ENCODE assay signal across 8 mouse cellular contexts in genomic region chr13:56678826-56679504, GRCm38 (mm10). TPM values are rescaled to one million over a fixed set of nuclear protein-coding genes. Genes with fewer than 3 reads are reported as not detected.
DNase-seq lines count a peak whose midpoint lies in the region; ATAC-seq and TF ChIP-seq lines count a peak whose summit lies in the region.

No protein-coding gene starts in this region.

- no peak overlapping the region for H3K4me3 ChIP-seq in hindbrain, postnatal 0 days (ENCODE audit: low read length)

- WGBS in hindbrain, postnatal 0 days = 57% methylated on average over 10 of the region's 10 CpGs

- no peak overlapping the region for H3K9ac ChIP-seq in hindbrain, postnatal 0 days (replicated peaks; ENCODE audit: low read length)

- peaks cover 18% of the 10 kb centered on the region for H3K4me1 ChIP-seq in hindbrain, postnatal 0 days (ENCODE audit: insufficient read depth, low read length)

- ATAC-seq in hindbrain, postnatal 0 days = 0 out of 2 replicates have a peak, but pooled peaks have one; percentile 4
- ATAC-seq in CD4-positive, CD25-positive, alpha-beta regulatory T cell, adult 4 months = no peak
- ATAC-seq in megakaryocyte-erythroid progenitor cell, adult 5-6 weeks (replicated peaks; ENCODE audit: low FRiP score, low TSS enrichment, poor library complexity, severe bottlenecking) = no peak

- peak overlapping the region; percentile 32; the same call in 1 of the 2 replicates for H3K27ac ChIP-seq in hindbrain, postnatal 0 days

- H3K36me3 ChIP-seq in hindbrain, postnatal 0 days (ENCODE audit: insufficient read depth, low read length) = no peaks in the 10 kb centered on the region

- H3K9me3 ChIP-seq in hindbrain, postnatal 0 days (ENCODE audit: low read length) = no peaks in the 10 kb centered on the region

- DNase-seq in embryo, embryonic 10 days (ENCODE audit: low spot score) = peak; percentile 43
- no peak for DNase-seq in embryo, embryonic 10.5 days (ENCODE audit: low spot score)
- DNase-seq in kidney, postnatal 10 days = peak; percentile 46
- DNase-seq in kidney, adult 11 months = no peak
- DNase-seq in MN1 (ENCODE audit: low spot score) = peak; percentile 92
- no peak for DNase-seq in hindbrain, postnatal 0 days (ENCODE audit: low spot score)

- H3K27me3 ChIP-seq in hindbrain, postnatal 0 days (ENCODE audit: insufficient read depth, low read length) = no peaks in the 10 kb centered on the region; the same call in 1 of the 2 replicates

- TF ChIP-seq CTCF in hindbrain, postnatal 0 days (IDR thresholded peaks at IDR 0.05; ENCODE audit: low read depth) = no peak

- no peak overlapping the region for H3K4me2 ChIP-seq in hindbrain, postnatal 0 days (ENCODE audit: low read depth, low read length)

RNA-seq across cellular contexts. Expression of gene Smad5, which starts 23.8 kb away (rescaled TPM):
- total RNA-seq in hindbrain, postnatal 0 days (2014; rRNA removed) = 39.5 and 40.5 TPM in 2 replicates
- 14.2 and 17.7 TPM in 2 replicates for polyA plus RNA-seq in hindbrain, postnatal 0 days (2015; fragmentation: Nextera tagmentation; extraction: Ambion mirVana)
- polyA plus RNA-seq in CD4-positive, CD25-positive, alpha-beta regulatory T cell, adult 4 months (2017; shearing (Covaris generic)) = 10 to 100 TPM; 10.3 to 10.7 TPM
- 27.7 and 28.8 TPM in 2 replicates for total RNA-seq in megakaryocyte-erythroid progenitor cell, adult 5-6 weeks (2014; fragmentation: Nextera tagmentation)
- 22.7 and 23.9 TPM in 2 replicates for total RNA-seq in megakaryocyte-erythroid progenitor cell, adult 5-6 weeks (2017)

Comparison
In these comparisons a context has a peak if more than half of its experiments do, and no peak if none do; other contexts are left out.
1. DNase-seq: peak in embryo, embryonic 10 days (single experiment), kidney, postnatal 10 days (single experiment) and MN1 (single experiment); none in embryo, embryonic 10.5 days (single experiment), kidney, adult 11 months (single experiment) and hindbrain, postnatal 0 days (single experiment).